Mouse (Mus musculus) midbrain, embryonic 12.5 days (tissue): ENCODE measurements around the gene Trappc1. TPM values are rescaled to one million over a fixed set of nuclear protein-coding genes. Genes with fewer than 3 reads are reported as not detected.

Experiments
- ATAC-seq: fragments of 200-750 bp; cut with Nextera tagmentation; 2 replicates; pipeline ENCODE4 v1.8.0; 2017; ENCODE audit warnings: low read depth, moderate TSS enrichment, moderate library complexity; ENCODE audit not compliant: low FRiP score
- H3K27ac ChIP-seq: fragments of 300-500 bp; sonication (generic); replicated peaks from 2 replicates; pipeline ENCODE4 v1.5.1; 2016; ENCODE audit warnings: mild to moderate bottlenecking
- H3K27me3 ChIP-seq: fragments of 300-500 bp; sonication (generic); 2 replicates; pipeline ENCODE4 v1.6.1; 2016; ENCODE audit warnings: mild to moderate bottlenecking
- H3K36me3 ChIP-seq: fragments of 300-500 bp; sonication (generic); 2 replicates; pipeline ENCODE4 v1.6.1; 2016
- H3K4me1 ChIP-seq: fragments of 300-500 bp; sonication (generic); 2 replicates; pipeline ENCODE4 v1.6.1; 2016
- H3K4me2 ChIP-seq: fragments of 300-500 bp; sonication (generic); replicated peaks from 2 replicates; pipeline ENCODE4 v1.6.1; 2016; ENCODE audit warnings: mild to moderate bottlenecking, moderate library complexity
- H3K4me3 ChIP-seq: fragments of 300-500 bp; sonication (generic); 2 replicates; pipeline ENCODE4 v1.5.1; 2016; ENCODE audit warnings: mild to moderate bottlenecking
- H3K9ac ChIP-seq: fragments of 300-500 bp; sonication (generic); replicated peaks from 2 replicates; pipeline ENCODE4 v1.6.1; 2016; ENCODE audit warnings: mild to moderate bottlenecking, moderate library complexity
- H3K9me3 ChIP-seq: fragments of 300-500 bp; sonication (generic); 2 replicates; pipeline ENCODE4 v1.6.1; 2016; ENCODE audit warnings: mild to moderate bottlenecking
- WGBS: fragments of 180-500 bp; shearing (Covaris S2); methylation state at CpG from one replicate; pipeline ENCODE4 v1.1.7; 2016; 5-methylcytosine and 5-hydroxymethylcytosine counted together
- polyA plus RNA-seq: library from polyadenylated mRNA; unstranded; fragments of >200 nt; fragmentation: Nextera tagmentation; extraction: Ambion mirVana; gene quantifications from 2 replicates; pipeline ENCODE4 v1.2.1, GENCODE M21; 2016

Trappc1 gene
- polyA plus RNA-seq, 1 experiment from 2014 or later: 187 TPM

DNA sequence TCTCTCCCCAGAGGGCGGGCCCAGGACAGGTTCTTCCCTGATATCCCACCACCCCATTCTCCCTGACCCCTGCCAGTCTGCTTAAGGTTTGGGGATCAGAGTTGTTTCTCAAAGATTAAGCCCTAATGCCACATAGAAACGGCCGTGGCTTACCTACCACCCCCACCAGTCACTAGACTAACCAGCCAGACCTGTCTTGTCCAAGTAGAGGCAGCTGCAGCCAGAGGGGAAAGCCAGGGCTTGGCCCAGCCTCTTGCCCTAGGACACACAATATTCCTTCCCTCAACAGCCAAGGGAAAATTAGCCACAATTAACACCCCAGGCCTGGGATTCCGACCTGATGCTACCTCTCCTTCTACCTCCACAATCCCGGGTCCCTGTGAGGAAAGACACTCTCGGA, 41.9 kb downstream of the Trappc1 start:
- peaks cover 47% of the 10 kb centered on the region for H3K4me1 ChIP-seq
- peak overlapping the region; percentile 67 for H3K9ac ChIP-seq
- no peak for ATAC-seq
- peak overlapping the region; percentile 98 for H3K4me3 ChIP-seq
- 22% methylated on average over 6 of the region's 6 CpGs for WGBS
- H3K36me3 ChIP-seq: peaks cover 37% of the 10 kb centered on the region
- no peaks in the 10 kb centered on the region for H3K27me3 ChIP-seq
- no peaks in the 10 kb centered on the region for H3K9me3 ChIP-seq
- H3K27ac ChIP-seq: peak overlapping the region; percentile 100
- peak overlapping the region; percentile 87 for H3K4me2 ChIP-seq

DNA sequence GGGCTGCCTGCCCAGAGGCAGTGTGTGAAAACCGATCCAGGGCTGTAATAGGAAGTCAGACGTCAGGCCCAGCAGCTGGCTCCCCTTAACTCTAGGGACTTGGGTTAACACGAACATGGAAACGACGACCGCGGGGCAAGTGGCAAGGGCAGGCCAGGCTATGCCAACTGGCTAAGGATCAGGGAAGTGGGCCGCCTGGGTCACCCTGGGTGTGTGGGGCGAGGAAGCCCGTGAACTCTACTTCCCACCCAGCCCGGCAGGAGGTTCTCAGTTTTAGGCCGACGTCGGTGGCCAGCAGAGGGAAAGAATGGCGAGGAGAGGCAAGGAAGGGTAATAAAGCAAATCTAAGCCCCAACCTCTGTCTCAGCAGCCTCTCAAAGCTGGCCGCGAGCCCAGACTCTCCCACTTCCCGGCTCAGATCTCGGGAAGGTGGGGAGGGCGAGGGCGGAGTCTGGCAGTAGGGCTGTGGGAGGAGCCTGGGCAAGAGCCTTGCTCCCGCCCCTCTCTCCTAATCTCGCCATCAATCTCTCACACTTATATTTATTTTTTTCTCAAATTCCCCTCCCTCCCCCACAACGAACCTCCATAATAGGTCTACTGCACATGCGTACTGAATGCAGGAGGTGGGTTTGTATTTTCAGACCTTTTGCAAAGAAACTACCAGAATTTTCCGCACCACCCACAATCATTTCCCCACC, 42.5 kb downstream of the Trappc1 start:
- Histone ChIP-seq H3K9ac (peak overlapping the region; percentile 99), H3K9me3 (no peaks in the 10 kb centered on the region), H3K4me3 (peak overlapping the region; percentile 98), H3K27ac (peak overlapping the region; percentile 100), H3K36me3 (peaks cover 33% of the 10 kb centered on the region), H3K4me1 (peaks cover 53% of the 10 kb centered on the region), H3K27me3 (no peaks in the 10 kb centered on the region), H3K4me2 (peak overlapping the region; percentile 87)
- ATAC-seq: peak; percentile 77
- under 1% methylated on average over 26 of the region's 26 CpGs for WGBS

GRCm38 (mm10) chr11:69366855-69367615, 43.3 kb downstream of the Trappc1 start:
- Histone ChIP-seq H3K4me3 (peak overlapping the region; percentile 98), H3K27ac (peak overlapping the region; percentile 100), H3K27me3 (no peaks in the 10 kb centered on the region), H3K36me3 (peaks cover 26% of the 10 kb centered on the region), H3K4me1 (peaks cover 60% of the 10 kb centered on the region), H3K9me3 (no peaks in the 10 kb centered on the region), H3K9ac (peak overlapping the region; percentile 99), H3K4me2 (peak overlapping the region; percentile 87)
- under 1% methylated on average over 22 of the region's 22 CpGs for WGBS
- no peak for ATAC-seq

DNA sequence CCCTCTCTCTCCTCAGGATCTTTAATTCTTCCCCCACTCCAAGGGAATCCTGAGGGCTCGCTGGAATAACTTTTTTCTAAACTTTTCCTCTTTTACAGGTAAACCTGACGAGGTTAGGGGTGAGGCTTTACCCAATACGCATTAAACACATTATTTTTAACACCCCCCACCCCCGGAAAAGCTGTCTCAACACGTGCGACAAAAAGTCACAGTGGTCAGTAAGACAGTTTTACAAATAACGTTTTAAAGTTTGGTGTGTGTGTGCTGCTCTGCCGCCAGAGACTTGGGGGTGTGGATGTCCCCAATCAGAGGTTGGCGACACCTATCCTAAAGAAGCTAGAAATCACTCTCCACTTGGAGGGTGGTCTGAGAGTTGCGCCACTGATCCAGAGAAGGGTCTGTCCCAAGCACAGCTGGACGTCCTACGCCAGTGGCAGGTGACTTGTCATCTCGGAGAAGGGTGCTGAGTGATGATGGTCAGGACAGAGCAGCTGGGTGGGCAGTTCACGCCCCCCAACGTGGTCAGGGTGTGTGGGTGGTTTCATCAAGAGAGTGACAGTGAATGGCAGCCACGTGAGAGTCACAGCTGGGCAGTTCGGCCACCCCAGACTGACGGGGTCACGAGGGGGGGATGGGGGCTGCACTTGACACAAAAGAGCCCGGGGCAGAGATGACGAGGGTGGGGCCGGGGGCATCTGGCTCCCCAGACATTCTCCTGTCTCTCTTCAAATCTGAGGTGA, 44.0 kb downstream of the Trappc1 start:
- no peaks in the 10 kb centered on the region for H3K27me3 ChIP-seq
- H3K36me3 ChIP-seq: peaks cover 26% of the 10 kb centered on the region
- peaks cover 62% of the 10 kb centered on the region for H3K4me1 ChIP-seq
- H3K4me2 ChIP-seq: peak overlapping the region; percentile 87
- WGBS: under 1% methylated on average over 20 of the region's 22 CpGs
- ATAC-seq: peak; percentile 16
- H3K9ac ChIP-seq: peak overlapping the region; percentile 99
- peak overlapping the region; percentile 98 for H3K4me3 ChIP-seq
- peak overlapping the region; percentile 100 for H3K27ac ChIP-seq
- H3K9me3 ChIP-seq: no peaks in the 10 kb centered on the region

GRCm38 (mm10) chr11:69368356-69369214, 44.8 kb downstream of the Trappc1 start:
- H3K4me1 ChIP-seq: peaks cover 62% of the 10 kb centered on the region
- peak overlapping the region; percentile 99 for H3K9ac ChIP-seq
- H3K27ac ChIP-seq: peak overlapping the region; percentile 100
- 0 out of 2 replicates have a peak, but pooled peaks have one; percentile 24 for ATAC-seq
- H3K4me3 ChIP-seq: peak overlapping the region; percentile 98
- H3K4me2 ChIP-seq: peak overlapping the region; percentile 87
- H3K36me3 ChIP-seq: peaks cover 24% of the 10 kb centered on the region
- under 1% methylated on average over 63 of the region's 106 CpGs for WGBS
- no peaks in the 10 kb centered on the region for H3K27me3 ChIP-seq
- no peaks in the 10 kb centered on the region for H3K9me3 ChIP-seq

GRCm38 (mm10) chr11:69369215-69369989, 45.6 kb downstream of the Trappc1 start, which contains the start of gene Chd3:
Chd3 (minus strand) TSS chr11:69369406.
- H3K27ac ChIP-seq: peak within 1 kb of the TSS; percentile 100
- peaks cover 56% of the 10 kb centered on the region for H3K4me1 ChIP-seq
- H3K9ac ChIP-seq: peak within 1 kb of the TSS; percentile 99
- peaks cover 16% of the 10 kb centered on the region for H3K36me3 ChIP-seq
- H3K27me3 ChIP-seq: no peaks in the 10 kb centered on the region
- H3K9me3 ChIP-seq: no peaks in the 10 kb centered on the region
- peak within 1 kb of the TSS; percentile 98 for H3K4me3 ChIP-seq
- ATAC-seq: no peak
- 4% methylated on average over 13 of the region's 34 CpGs for WGBS
- peak within 1 kb of the TSS; percentile 87 for H3K4me2 ChIP-seq

DNA sequence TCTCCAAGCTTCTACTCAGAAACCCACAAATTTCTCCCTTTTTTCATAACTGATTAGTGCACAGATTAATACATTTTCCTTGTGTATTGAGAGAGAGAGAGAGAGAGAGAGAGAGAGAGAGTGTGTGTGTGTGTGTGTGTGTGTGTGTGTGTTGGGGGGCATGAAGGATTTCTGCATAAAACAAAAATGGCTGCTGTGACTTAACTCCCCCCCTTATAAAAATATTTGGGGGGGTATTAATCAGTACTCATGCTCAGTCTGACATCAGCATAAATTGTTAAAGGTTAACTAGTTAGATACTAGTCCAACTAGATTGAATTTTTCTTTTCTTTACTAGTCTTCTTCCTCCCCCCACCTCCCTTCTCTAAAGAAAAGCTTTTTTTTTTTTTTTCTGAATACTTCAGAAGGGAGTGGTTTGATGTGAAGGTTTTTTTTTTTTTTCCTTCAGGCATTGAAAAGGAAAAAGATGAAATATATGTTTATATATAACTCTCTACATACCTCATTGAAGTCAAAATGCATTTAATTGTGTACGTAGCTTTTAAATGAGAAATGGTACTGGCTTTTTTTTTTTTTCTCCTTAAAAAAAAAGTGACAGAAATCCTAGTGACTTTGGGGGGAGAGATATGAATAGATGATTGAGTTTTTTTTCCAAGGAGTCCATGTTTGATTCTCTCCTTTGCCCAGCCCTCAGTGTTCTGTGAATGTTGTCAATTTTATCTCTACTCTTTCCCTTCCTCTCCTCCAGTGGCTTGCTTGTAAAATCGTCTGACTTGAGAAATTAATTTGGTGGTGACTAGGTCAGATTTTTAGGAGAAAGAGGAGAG, 46.4 kb downstream of the Trappc1 start:
- ATAC-seq: no peak
- peak overlapping the region; percentile 100 for H3K27ac ChIP-seq
- H3K4me2 ChIP-seq: peak overlapping the region; percentile 87
- 24% methylated on average over 2 of the region's 2 CpGs for WGBS
- H3K4me1 ChIP-seq: peaks cover 48% of the 10 kb centered on the region
- peak overlapping the region; percentile 98 for H3K4me3 ChIP-seq
- H3K9me3 ChIP-seq: no peaks in the 10 kb centered on the region
- peak overlapping the region; percentile 99 for H3K9ac ChIP-seq
- H3K36me3 ChIP-seq: peaks cover 15% of the 10 kb centered on the region
- H3K27me3 ChIP-seq: no peaks in the 10 kb centered on the region

DNA sequence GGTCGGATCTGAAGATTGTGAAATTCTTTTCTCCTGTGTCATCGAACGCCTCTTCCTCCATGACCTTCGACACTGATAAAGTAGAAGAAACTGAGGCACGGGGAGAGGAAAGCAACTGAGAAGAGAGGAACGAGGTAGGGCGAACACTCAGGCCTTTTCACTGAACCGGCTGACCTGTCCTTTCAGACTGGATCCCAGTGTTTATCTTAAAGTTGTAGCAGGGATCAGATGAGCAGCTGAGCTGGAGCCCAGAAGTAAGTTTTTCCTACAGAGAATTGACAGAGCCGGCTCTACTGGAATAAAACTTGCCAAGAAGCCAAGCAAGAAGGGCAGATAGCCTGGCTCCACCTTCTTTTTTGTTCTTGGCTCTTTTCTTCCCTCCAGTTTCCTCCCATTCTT, 47.0 kb downstream of the Trappc1 start:
- H3K36me3 ChIP-seq: peaks cover 15% of the 10 kb centered on the region
- peak overlapping the region; percentile 78 for H3K27ac ChIP-seq
- peaks cover 42% of the 10 kb centered on the region for H3K4me1 ChIP-seq
- peak overlapping the region; percentile 39 for H3K4me2 ChIP-seq
- 14% methylated on average over 9 of the region's 9 CpGs for WGBS
- H3K4me3 ChIP-seq: peak overlapping the region; percentile 17
- no peaks in the 10 kb centered on the region for H3K27me3 ChIP-seq
- H3K9ac ChIP-seq: no peak overlapping the region; the same call in 1 of the 2 replicates
- no peak for ATAC-seq
- no peaks in the 10 kb centered on the region for H3K9me3 ChIP-seq

GRCm38 (mm10) chr11:69371601-69372000, 47.8 kb downstream of the Trappc1 start:
- ATAC-seq: no peak
- H3K9ac ChIP-seq: peak overlapping the region; percentile 34
- peak overlapping the region; percentile 39 for H3K4me2 ChIP-seq
- H3K27ac ChIP-seq: peak overlapping the region; percentile 78
- peaks cover 19% of the 10 kb centered on the region for H3K36me3 ChIP-seq
- H3K4me1 ChIP-seq: peaks cover 38% of the 10 kb centered on the region
- no peaks in the 10 kb centered on the region for H3K27me3 ChIP-seq
- H3K9me3 ChIP-seq: no peaks in the 10 kb centered on the region
- 28% methylated on average over 12 of the region's 12 CpGs for WGBS
- no peak overlapping the region for H3K4me3 ChIP-seq
